Mouse (Mus musculus): Measurements from ENCODE around the gene Tha1.

- peak; percentile 94 for TF ChIP-seq POLR2A (IDR thresholded peaks at IDR 0.05; ENCODE audit: low read depth, low read length)
- no peak for TF ChIP-seq CTCF (IDR thresholded peaks at IDR 0.05; ENCODE audit: extremely low read depth, insufficient read depth, insufficient read length, insufficient replicate concordance)
These were observed 24.2 kb downstream of the Tha1 start, which contains the start of gene Birc5 for GRCm38 (mm10) chr11:117848985-117849671.
